Mouse (Mus musculus): Measurements from ENCODE around the gene D17H6S53E.

DNA sequence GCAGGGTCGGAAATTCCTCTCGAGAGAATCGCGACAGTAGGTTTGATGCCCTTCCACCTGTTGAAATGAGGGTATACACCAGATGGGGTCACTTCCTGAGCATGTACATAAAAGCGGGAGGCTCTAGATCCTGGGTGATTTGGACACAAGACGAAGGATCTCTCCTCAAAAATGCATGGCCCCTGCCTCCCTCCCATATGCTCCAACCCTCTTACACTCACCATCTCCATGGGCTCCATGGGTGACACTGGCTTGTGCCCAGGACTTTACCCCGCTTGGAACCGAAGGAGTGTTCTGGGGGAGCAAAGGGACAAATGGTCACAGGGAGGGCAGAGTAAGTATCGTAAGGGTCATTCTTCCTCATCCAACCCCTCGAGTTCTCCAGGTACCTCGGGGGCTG is 35.2 kb downstream of the D17H6S53E start:
- TF ChIP-seq CTCF (IDR thresholded peaks at IDR 0.05; ENCODE audit: control insufficient read depth, insufficient read depth, insufficient read length), result no peak
- no peak for TF ChIP-seq MYOD1 (IDR thresholded peaks at IDR 0.05; ENCODE audit: control insufficient read depth, insufficient read length, low read depth)
- no peak for TF ChIP-seq MYOG (IDR thresholded peaks at IDR 0.05; ENCODE audit: control insufficient read depth, extremely low read depth, insufficient read length)
